Mouse (Mus musculus) embryonic fibroblast, embryonic 13.5 days (primary cell): ENCODE data around the gene Ino80. TPM values are rescaled to one million over a fixed set of nuclear protein-coding genes. Genes with fewer than 3 reads are reported as not detected.
A peak's percentile ranks its signal among the peaks of the same experiment; 100 is the strongest.

ENCODE experiments used
- H3K27ac ChIP-seq: 2 replicates; pipeline ENCODE4 v1.5.1; 2012; ENCODE audit warnings: low read length, control low read depth, inconsistent platforms; ENCODE audit not compliant: insufficient read depth
- H3K4me1 ChIP-seq: 2 replicates; pipeline ENCODE4 v1.6.1; 2011; ENCODE audit warnings: low read length; ENCODE audit not compliant: control insufficient read depth, insufficient read depth
- H3K4me3 ChIP-seq: 2 replicates; pipeline ENCODE4 v1.5.1; 2011; ENCODE audit warnings: mild to moderate bottlenecking, control low read depth, low read length; ENCODE audit not compliant: insufficient read depth
- CTCF ChIP-seq: IDR thresholded peaks from 2 replicates; pipeline ENCODE4 v1.5.1; 2011; ENCODE audit warnings: mild to moderate bottlenecking, control low read depth, low read length, moderate library complexity, borderline replicate concordance; ENCODE audit not compliant: insufficient read depth
- POLR2A ChIP-seq: IDR thresholded peaks from 2 replicates; pipeline ENCODE4 v1.6.1; 2011; ENCODE audit warnings: low read depth, mild to moderate bottlenecking, control low read depth, low read length, moderate library complexity
- polyA plus RNA-seq: library from polyadenylated mRNA; stranded (reverse); fragments of >200 nt; gene quantifications from 2 replicates; pipeline ENCODE4 v1.2.4, GENCODE M21; 2011; ENCODE audit warnings: low read depth; ENCODE audit not compliant: missing spikeins, insufficient read length

Gene Ino80
- polyA plus RNA-seq, 1 experiment = 24.6 TPM

DNA sequence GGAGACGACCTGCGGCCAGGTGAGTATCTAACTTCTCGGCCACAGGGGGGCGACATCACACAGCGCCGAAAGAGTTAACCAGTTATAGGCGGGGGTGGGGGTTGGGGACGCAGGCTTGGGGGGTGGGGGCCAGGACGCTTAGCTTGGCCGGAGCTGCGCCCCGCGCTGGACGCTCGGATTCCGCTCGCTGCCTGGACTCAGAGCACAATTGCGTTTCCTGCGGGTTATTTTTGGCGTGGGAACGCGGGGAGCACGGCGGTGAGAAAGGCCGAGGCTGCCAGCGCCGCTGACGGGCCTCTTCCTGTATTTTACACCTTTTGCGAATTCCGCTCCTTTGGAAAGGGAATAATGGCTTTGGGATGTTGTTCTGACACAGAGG lies 150.4 kb downstream of the Ino80 start:
- TF ChIP-seq POLR2A (no peak), CTCF (peak; percentile 45; the same call in 1 of the 2 replicates)
- 0 out of 2 replicates have a peak, but pooled peaks cover 4% of the 10 kb centered on the region for H3K4me1 ChIP-seq
- peak overlapping the region; percentile 11; the same call in 1 of the 2 replicates for H3K4me3 ChIP-seq
- no peak overlapping the region for H3K27ac ChIP-seq

DNA sequence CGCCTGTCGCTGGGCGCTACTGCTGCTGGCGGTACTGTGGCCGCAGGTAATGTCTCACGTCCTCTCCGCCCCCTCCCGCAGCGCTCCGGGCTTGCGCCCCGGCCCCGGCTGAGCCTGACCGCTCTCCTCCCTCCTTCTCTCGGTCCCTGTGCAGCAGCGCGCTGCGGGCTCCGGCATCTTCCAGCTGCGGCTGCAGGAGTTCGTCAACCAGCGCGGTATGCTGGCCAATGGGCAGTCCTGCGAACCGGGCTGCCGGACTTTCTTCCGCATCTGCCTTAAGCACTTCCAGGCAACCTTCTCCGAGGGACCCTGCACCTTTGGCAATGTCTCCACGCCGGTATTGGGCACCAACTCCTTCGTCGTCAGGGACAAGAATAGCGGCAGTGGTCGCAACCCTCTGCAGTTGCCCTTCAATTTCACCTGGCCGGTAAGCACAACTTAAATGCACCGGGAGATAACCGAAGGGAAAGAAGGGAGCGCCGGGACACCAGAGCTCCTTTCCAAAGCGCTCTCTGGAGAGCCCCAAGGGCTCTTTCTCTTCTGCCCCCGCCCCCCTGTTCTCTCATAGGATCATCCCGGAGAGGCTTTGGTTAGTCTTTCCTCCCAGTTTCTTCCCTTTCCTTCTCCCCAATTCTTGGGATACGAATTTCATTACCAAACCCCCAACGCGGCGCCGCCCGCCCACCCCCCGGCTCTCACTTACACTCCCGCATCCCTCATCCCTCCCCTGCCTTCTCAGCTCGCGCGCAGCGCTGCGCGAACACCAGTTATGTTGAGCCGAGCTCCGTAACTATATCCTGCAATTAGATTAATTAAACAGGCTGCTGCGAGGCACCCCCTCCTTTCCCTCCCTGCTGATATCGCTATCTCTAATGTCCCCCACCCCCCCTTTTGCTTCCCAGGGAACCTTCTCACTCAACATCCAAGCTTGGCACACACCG lies 151.1 kb downstream of the Ino80 start:
- H3K4me3 ChIP-seq = peak overlapping the region; percentile 11

DNA sequence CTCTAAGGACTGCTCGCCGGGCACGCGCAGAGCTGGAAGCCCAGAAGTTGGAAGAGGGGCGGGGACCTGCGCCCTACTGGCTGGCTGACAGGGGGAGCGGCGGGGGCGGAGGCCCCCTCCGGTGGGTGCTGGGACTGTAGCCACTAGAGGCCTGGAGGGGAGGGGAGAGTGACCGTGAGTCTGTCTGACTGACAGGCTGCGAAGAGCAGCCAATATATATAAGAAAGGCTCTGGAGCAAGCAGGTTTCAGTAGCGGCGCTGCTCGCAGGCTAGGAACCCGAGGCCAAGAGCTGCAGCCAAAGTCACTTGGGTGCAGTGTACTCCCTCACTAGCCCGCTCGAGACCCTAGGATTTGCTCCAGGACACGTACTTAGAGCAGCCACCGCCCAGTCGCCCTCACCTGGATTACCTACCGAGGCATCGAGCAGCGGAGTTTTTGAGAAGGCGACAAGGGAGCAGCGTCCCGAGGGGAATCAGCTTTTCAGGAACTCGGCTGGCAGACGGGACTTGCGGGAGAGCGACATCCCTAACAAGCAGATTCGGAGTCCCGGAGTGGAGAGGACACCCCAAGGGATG lies 151.8 kb downstream of the Ino80 start, which contains the start of gene Dll4:
Dll4 (plus strand) TSS at position 217 of the 576 bp plus-strand sequence.
- H3K4me3 ChIP-seq = peak within 1 kb of the TSS; percentile 11
- H3K27ac ChIP-seq = no peak within 1 kb of the TSS
- TF ChIP-seq CTCF (no peak), POLR2A (no peak)
- 0 out of 2 replicates have a peak, but pooled peaks cover 5% of the 10 kb centered on the region for H3K4me1 ChIP-seq

More for the DNA sequence above, 151.1 kb downstream of the Ino80 start:
- Histone ChIP-seq H3K4me1 (0 out of 2 replicates have a peak, but pooled peaks cover 5% of the 10 kb centered on the region), H3K27ac (no peak overlapping the region)
- TF ChIP-seq POLR2A (no peak), CTCF (no peak)

DNA sequence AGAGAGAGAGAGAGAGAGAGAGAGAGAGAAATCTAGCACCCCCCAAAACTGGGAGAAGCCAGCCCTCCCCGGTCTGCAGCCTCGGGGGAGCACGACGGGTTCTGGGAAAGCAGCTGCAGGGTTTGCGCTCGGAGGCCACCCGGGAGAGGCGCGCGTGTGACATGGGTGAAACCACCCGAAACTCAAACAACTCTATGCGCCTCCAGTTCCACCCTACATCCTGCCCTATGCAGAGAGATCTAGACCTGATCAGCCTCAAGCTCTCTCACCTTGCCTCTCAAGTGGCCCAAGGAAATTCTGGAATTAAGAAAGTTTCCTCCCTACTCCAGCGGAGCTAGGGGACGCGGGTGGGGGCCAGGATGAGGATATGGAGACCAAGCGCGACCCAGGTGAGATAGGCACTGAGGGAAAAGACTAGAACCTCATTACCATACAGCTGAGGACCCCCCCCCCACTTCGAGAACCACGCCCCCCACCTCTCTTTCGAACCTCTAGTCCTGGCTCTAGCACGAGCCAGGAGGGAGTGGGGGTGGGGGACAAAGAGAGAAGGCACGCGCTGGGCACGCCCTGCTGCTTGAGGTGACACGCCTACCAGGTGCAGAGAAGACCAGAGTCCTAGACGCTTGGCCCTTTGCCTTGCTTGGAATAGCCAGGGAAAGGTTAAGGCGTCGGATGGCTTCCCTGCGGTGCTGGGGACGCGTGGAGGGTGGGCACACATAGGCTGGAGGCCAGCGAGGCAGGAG lies 152.7 kb downstream of the Ino80 start:
- H3K4me1 ChIP-seq = 0 out of 2 replicates have a peak, but pooled peaks cover 5% of the 10 kb centered on the region
- no peak overlapping the region; the same call in 1 of the 2 replicates for H3K4me3 ChIP-seq
- no peak overlapping the region for H3K27ac ChIP-seq
- TF ChIP-seq CTCF (no peak), POLR2A (no peak)

DNA sequence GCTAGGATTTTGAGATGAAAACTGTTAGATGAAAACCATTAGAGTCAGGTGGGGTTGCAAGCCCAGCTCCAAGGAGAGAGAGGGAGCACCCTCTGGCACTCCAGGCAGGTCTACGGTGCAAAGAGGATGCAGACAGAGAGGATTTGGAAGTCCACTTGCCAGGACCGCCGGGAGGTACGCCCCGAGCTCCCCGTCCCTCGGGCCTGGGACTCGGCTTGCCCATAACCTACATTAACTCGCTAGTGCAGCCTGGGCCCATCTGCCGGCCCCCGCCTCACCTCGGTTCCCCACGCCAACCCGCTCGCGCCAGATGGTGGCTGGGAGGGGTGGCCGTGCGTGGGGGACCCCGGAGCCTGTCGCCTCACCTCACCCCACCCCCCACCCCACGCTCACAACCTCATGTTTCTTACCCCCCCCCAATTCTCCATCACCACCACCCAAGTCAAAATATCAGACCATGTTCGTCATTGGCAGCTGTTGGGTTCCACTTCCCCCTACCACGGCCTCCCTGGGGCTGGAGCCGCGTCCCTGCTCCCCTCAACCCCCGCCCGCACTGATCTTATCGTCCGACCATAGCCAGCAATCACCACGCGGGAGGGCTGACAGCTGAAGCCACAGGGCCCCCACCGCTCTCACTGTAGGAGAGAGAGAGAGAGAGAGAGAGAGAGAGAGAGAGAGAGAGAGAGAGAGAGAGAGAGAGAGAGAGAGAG lies 153.5 kb downstream of the Ino80 start:
- H3K4me3 ChIP-seq = no peak overlapping the region
- H3K27ac ChIP-seq = no peak overlapping the region
- no peak for TF ChIP-seq POLR2A
- TF ChIP-seq CTCF = no peak
- 0 out of 2 replicates have a peak, but pooled peaks cover 5% of the 10 kb centered on the region for H3K4me1 ChIP-seq

Other genes with a start within 250 kb of the Ino80 start
- gene Ppp1r14d, start 247.8 kb downstream of the Ino80 start, polyA plus RNA-seq = not detected in 2 replicates
- 0.30 TPM in 1 of 2 replicates, not detected in the other for gene Spint1, start 240.3 kb downstream of the Ino80 start, polyA plus RNA-seq
- gene Rhov, start 206.4 kb downstream of the Ino80 start, polyA plus RNA-seq = not detected in 2 replicates
- gene Vps18, start 188.9 kb downstream of the Ino80 start, polyA plus RNA-seq = 11.8 and 12.7 TPM in 2 replicates
- gene Dll4, start 151.9 kb downstream of the Ino80 start, polyA plus RNA-seq = not detected in 2 replicates
- 34.5 and 58.5 TPM in 2 replicates for gene Chac1, start 126.5 kb downstream of the Ino80 start, polyA plus RNA-seq
- gene Exd1, start 69.9 kb upstream of the Ino80 start, polyA plus RNA-seq = 0.94 and 1.1 TPM in 2 replicates
- 113 and 129 TPM in 2 replicates for gene Chp1, start 70.0 kb upstream of the Ino80 start, polyA plus RNA-seq
- 33.0 and 59.3 TPM in 2 replicates for gene Nusap1, start 140.6 kb upstream of the Ino80 start, polyA plus RNA-seq
- 9.0 and 11.1 TPM in 2 replicates for gene Oip5, start 140.8 kb upstream of the Ino80 start, polyA plus RNA-seq
- gene Ndufaf1, start 185.1 kb upstream of the Ino80 start, polyA plus RNA-seq = 29.9 and 31.3 TPM in 2 replicates
- gene Rtf1, start 197.4 kb upstream of the Ino80 start, polyA plus RNA-seq = 27.9 and 31.2 TPM in 2 replicates